ENCODE assay signal across 8 mouse cellular contexts in genomic region chr16:72028798-72029197, GRCm38 (mm10).
A peak's percentile ranks its signal among the peaks of the same experiment; 100 is the strongest.
DNase-seq lines count a peak whose midpoint lies in the region; ATAC-seq lines count a peak whose summit lies in the region.

No protein-coding gene starts in this region.

- H3K27ac ChIP-seq in liver, embryonic 12.5 days: no peak overlapping the region
- peak overlapping the region; percentile 93 for H3K27ac ChIP-seq in hindbrain, embryonic 13.5 days
- H3K27ac ChIP-seq in midbrain, embryonic 12.5 days (replicated peaks): peak overlapping the region; percentile 80

- no peaks in the 10 kb centered on the region for H3K9me3 ChIP-seq in liver, embryonic 12.5 days (replicated peaks)
- H3K9me3 ChIP-seq in hindbrain, embryonic 13.5 days: no peaks in the 10 kb centered on the region
- H3K9me3 ChIP-seq in midbrain, embryonic 12.5 days: no peaks in the 10 kb centered on the region

- peak overlapping the region; percentile 19; the same call in 1 of the 2 replicates for H3K4me3 ChIP-seq in liver, embryonic 12.5 days
- peak overlapping the region; percentile 61 for H3K4me3 ChIP-seq in hindbrain, embryonic 13.5 days
- peak overlapping the region; percentile 56 for H3K4me3 ChIP-seq in midbrain, embryonic 12.5 days

- ATAC-seq in liver, embryonic 12.5 days: no peak
- peak; percentile 69 for ATAC-seq in hindbrain, embryonic 13.5 days (ENCODE audit: low FRiP score)
- peak; percentile 63 for ATAC-seq in midbrain, embryonic 12.5 days (ENCODE audit: low FRiP score, low read depth)

- H3K4me1 ChIP-seq in liver, embryonic 12.5 days: no peaks in the 10 kb centered on the region
- peaks cover 13% of the 10 kb centered on the region; the same call in 1 of the 2 replicates for H3K4me1 ChIP-seq in hindbrain, embryonic 13.5 days (replicated peaks)
- H3K4me1 ChIP-seq in midbrain, embryonic 12.5 days: peaks cover 10% of the 10 kb centered on the region

- peaks cover 27% of the 10 kb centered on the region for H3K27me3 ChIP-seq in liver, embryonic 12.5 days (replicated peaks)
- H3K27me3 ChIP-seq in hindbrain, embryonic 13.5 days: no peaks in the 10 kb centered on the region
- peaks cover 16% of the 10 kb centered on the region for H3K27me3 ChIP-seq in midbrain, embryonic 12.5 days

- 2% methylated on average over 18 of the region's 18 CpGs for WGBS in liver, embryonic 12.5 days (ENCODE audit: insufficient replicate concordance)
- WGBS in hindbrain, embryonic 13.5 days: under 1% methylated on average over 18 of the region's 18 CpGs
- WGBS in midbrain, embryonic 12.5 days: under 1% methylated on average over 18 of the region's 18 CpGs

- no peak overlapping the region for H3K9ac ChIP-seq in liver, embryonic 12.5 days
- peak overlapping the region; percentile 88 for H3K9ac ChIP-seq in hindbrain, embryonic 13.5 days
- H3K9ac ChIP-seq in midbrain, embryonic 12.5 days (replicated peaks): peak overlapping the region; percentile 68

- H3K36me3 ChIP-seq in liver, embryonic 12.5 days: no peaks in the 10 kb centered on the region
- no peaks in the 10 kb centered on the region for H3K36me3 ChIP-seq in hindbrain, embryonic 13.5 days
- no peaks in the 10 kb centered on the region for H3K36me3 ChIP-seq in midbrain, embryonic 12.5 days

- peak overlapping the region; percentile 40 for H3K4me2 ChIP-seq in liver, embryonic 12.5 days
- H3K4me2 ChIP-seq in hindbrain, embryonic 13.5 days: peak overlapping the region; percentile 80
- peak overlapping the region; percentile 78 for H3K4me2 ChIP-seq in midbrain, embryonic 12.5 days (replicated peaks)

- peak; percentile 2 for DNase-seq in adrenal gland, postnatal 10 days
- DNase-seq in adrenal gland, adult 8-10 months: no peak
- DNase-seq in liver (no peak), MN1 (ENCODE audit: low spot score) (no peak)
- no peak for DNase-seq in ovary, adult 18-20 months (ENCODE audit: low spot score)
